Mouse (Mus musculus): ENCODE data around the gene Sft2d2.

- TF ChIP-seq POLR2A (IDR thresholded peaks at IDR 0.05; ENCODE audit: insufficient read depth, low read depth, low read length) (no peak), CTCF (IDR thresholded peaks at IDR 0.05) (no peak)
Measured at GRCm38 (mm10) chr1:165205591-165205990, 11.4 kb upstream of the Sft2d2 start.

All from heart, adult 2 months (tissue).